13 mouse cellular contexts compared by ENCODE assay signal in genomic region chr16:34999986-35000385, GRCm38 (mm10). TPM values are rescaled to one million over a fixed set of nuclear protein-coding genes. Genes with fewer than 3 reads are reported as not detected.
A peak's percentile ranks its signal among the peaks of the same experiment; 100 is the strongest.
DNase-seq lines count a peak whose midpoint lies in the region; ATAC-seq and TF ChIP-seq lines count a peak whose summit lies in the region.
"Had no signal": no experiment of that assay in that cellular context is flagged by ENCODE, and none has a peak within 500 bp of the region (broad histone marks: within the 10 kb centered on the region; RNA-seq: fewer than 3 reads in every experiment).

No protein-coding gene starts in this region.

- no peaks in the 10 kb centered on the region for H3K9me3 ChIP-seq in intestine, embryonic 15.5 days
- no peaks in the 10 kb centered on the region for H3K9me3 ChIP-seq in intestine, postnatal 0 days (ENCODE audit: control insufficient read depth)
- no peaks in the 10 kb centered on the region for H3K9me3 ChIP-seq in embryonic facial prominence, embryonic 14.5 days (ENCODE audit: control insufficient read depth, low read length)
- H3K9me3 ChIP-seq in neural tube, embryonic 13.5 days = no peaks in the 10 kb centered on the region

- H3K4me3 ChIP-seq in intestine, embryonic 15.5 days (replicated peaks) = no peak overlapping the region
- no peak overlapping the region for H3K4me3 ChIP-seq in intestine, postnatal 0 days (ENCODE audit: low read depth, low read length)
- no peak overlapping the region for H3K4me3 ChIP-seq in embryonic facial prominence, embryonic 14.5 days (ENCODE audit: low read depth, low read length)
- H3K4me3 ChIP-seq in neural tube, embryonic 13.5 days = no peak overlapping the region

- no peaks in the 10 kb centered on the region for H3K27me3 ChIP-seq in intestine, embryonic 15.5 days (replicated peaks)
- no peaks in the 10 kb centered on the region for H3K27me3 ChIP-seq in intestine, postnatal 0 days (replicated peaks; ENCODE audit: control insufficient read depth, insufficient read depth, low read length)
- no peaks in the 10 kb centered on the region for H3K27me3 ChIP-seq in embryonic facial prominence, embryonic 14.5 days (replicated peaks; ENCODE audit: control insufficient read depth, insufficient read depth, low read length)
- H3K27me3 ChIP-seq in neural tube, embryonic 13.5 days = peaks cover 25% of the 10 kb centered on the region

- no peak for ATAC-seq in intestine, embryonic 15.5 days
- no peak for ATAC-seq in intestine, postnatal 0 days
- no peak for ATAC-seq in embryonic facial prominence, embryonic 14.5 days (ENCODE audit: low read depth)
- ATAC-seq in neural tube, embryonic 13.5 days (ENCODE audit: low read depth) = no peak

- no peak for TF ChIP-seq CTCF in intestine, postnatal 0 days (IDR thresholded peaks at IDR 0.05; ENCODE audit: low read depth)

- DNase-seq in heart, adult 11 months = peak; percentile 83
- no peak for DNase-seq in heart, postnatal 25 days (ENCODE audit: low spot score)
- no peak for DNase-seq in embryonic facial prominence, embryonic 14.5 days (ENCODE audit: low spot score)
- DNase-seq in urinary bladder, postnatal 4 days (ENCODE audit: low spot score in 2 of 2) = no peak
- no peak for DNase-seq in testis, postnatal 10 days (ENCODE audit: low spot score)
- DNase-seq: adrenal gland, adult 8-10 months; cerebellum, adult 9-11 months; layer of hippocampus, adult 9-11 months; lung, postnatal 36 days had no signal

- no peak overlapping the region for H3K27ac ChIP-seq in intestine, embryonic 15.5 days
- no peak overlapping the region for H3K27ac ChIP-seq in intestine, postnatal 0 days (ENCODE audit: low read depth, low read length)
- H3K27ac ChIP-seq in embryonic facial prominence, embryonic 14.5 days (replicated peaks; ENCODE audit: low read depth, low read length) = no peak overlapping the region
- no peak overlapping the region for H3K27ac ChIP-seq in neural tube, embryonic 13.5 days (replicated peaks)
- H3K27ac ChIP-seq: liver, embryonic 14.5 days had no signal

- H3K4me2 ChIP-seq in intestine, embryonic 15.5 days (replicated peaks) = 0 out of 2 replicates have a peak overlapping the region, but pooled peaks have one; percentile 9
- no peak overlapping the region for H3K4me2 ChIP-seq in intestine, postnatal 0 days (replicated peaks; ENCODE audit: low read depth)
- peak overlapping the region; percentile 49; the same call in 1 of the 2 replicates for H3K4me2 ChIP-seq in embryonic facial prominence, embryonic 14.5 days (ENCODE audit: low read depth, low read length)
- H3K4me2 ChIP-seq in neural tube, embryonic 13.5 days = peak overlapping the region; percentile 39

- H3K9ac ChIP-seq in intestine, embryonic 15.5 days = no peak overlapping the region
- no peak overlapping the region for H3K9ac ChIP-seq in intestine, postnatal 0 days (ENCODE audit: low read depth, low read length)
- H3K9ac ChIP-seq in embryonic facial prominence, embryonic 14.5 days (ENCODE audit: low read depth, low read length) = no peak overlapping the region
- no peak overlapping the region for H3K9ac ChIP-seq in neural tube, embryonic 13.5 days
- H3K9ac ChIP-seq: liver, embryonic 14.5 days had no signal

- 45% methylated on average over 11 of the region's 11 CpGs for WGBS in intestine, embryonic 15.5 days
- WGBS in intestine, postnatal 0 days = 59% methylated on average over 11 of the region's 11 CpGs
- WGBS in embryonic facial prominence, embryonic 14.5 days = 29% methylated on average over 11 of the region's 11 CpGs
- WGBS in neural tube, embryonic 13.5 days = 41% methylated on average over 11 of the region's 11 CpGs

- intact Hi-C loops in heart, postnatal 25 days (cut with DNase I) = no loop called here

- H3K4me1 ChIP-seq in intestine, embryonic 15.5 days (replicated peaks) = peaks cover 16% of the 10 kb centered on the region
- H3K4me1 ChIP-seq in intestine, postnatal 0 days (replicated peaks; ENCODE audit: control insufficient read depth, insufficient read depth, low read length) = no peaks in the 10 kb centered on the region; the same call in 1 of the 2 replicates
- H3K4me1 ChIP-seq in embryonic facial prominence, embryonic 14.5 days (ENCODE audit: control insufficient read depth, insufficient read depth, low read length) = peaks cover 24% of the 10 kb centered on the region
- peaks cover 23% of the 10 kb centered on the region for H3K4me1 ChIP-seq in neural tube, embryonic 13.5 days (replicated peaks)

- no peaks in the 10 kb centered on the region for H3K36me3 ChIP-seq in intestine, embryonic 15.5 days
- peaks cover 19% of the 10 kb centered on the region for H3K36me3 ChIP-seq in intestine, postnatal 0 days (ENCODE audit: control insufficient read depth, insufficient read depth)
- no peaks in the 10 kb centered on the region for H3K36me3 ChIP-seq in embryonic facial prominence, embryonic 14.5 days (ENCODE audit: control insufficient read depth, insufficient read depth, low read length)
- H3K36me3 ChIP-seq in neural tube, embryonic 13.5 days = no peaks in the 10 kb centered on the region

RNA-seq across cellular contexts. Expression of gene Hacd2, which starts 22.2 kb away (rescaled TPM):
- 10 to 100 TPM in 1 of 2 experiments, 1 to 10 TPM in 1; 7.4 to 11.5 TPM for total RNA-seq in heart, postnatal 25 days (2021)
- 92.3 and 112 TPM in 2 replicates for polyA plus RNA-seq in intestine, embryonic 15.5 days (2015; fragmentation: Nextera tagmentation; extraction: Ambion mirVana)
- 78.7 and 80.2 TPM in 2 replicates for polyA plus RNA-seq in intestine, postnatal 0 days (2015; fragmentation: Nextera tagmentation; extraction: Ambion mirVana)
- 56.8 and 61.8 TPM in 2 replicates for polyA plus RNA-seq in embryonic facial prominence, embryonic 14.5 days (2014; fragmentation: Nextera tagmentation; extraction: Ambion mirVana)
- polyA plus RNA-seq in neural tube, embryonic 13.5 days (2015; fragmentation: Nextera tagmentation; extraction: Ambion mirVana) = 39.5 and 50.2 TPM in 2 replicates
